Mouse (Mus musculus) cerebellum, adult 2 months (tissue): ENCODE data around the gene Gm9507.

Experiments used
- CTCF ChIP-seq: fragments of 200-500 bp; IDR thresholded peaks from 2 replicates; pipeline ENCODE4 v1.5.1; 2011; ENCODE audit warnings: low read depth, mild to moderate bottlenecking, control low read depth, low read length, moderate library complexity, borderline replicate concordance; ENCODE audit not compliant: insufficient read depth
- POLR2A ChIP-seq: fragments of 200-500 bp; IDR thresholded peaks from 2 replicates; pipeline ENCODE4 v1.6.1; 2011; ENCODE audit warnings: low read length, control low read depth, borderline replicate concordance; ENCODE audit not compliant: insufficient read depth

DNA sequence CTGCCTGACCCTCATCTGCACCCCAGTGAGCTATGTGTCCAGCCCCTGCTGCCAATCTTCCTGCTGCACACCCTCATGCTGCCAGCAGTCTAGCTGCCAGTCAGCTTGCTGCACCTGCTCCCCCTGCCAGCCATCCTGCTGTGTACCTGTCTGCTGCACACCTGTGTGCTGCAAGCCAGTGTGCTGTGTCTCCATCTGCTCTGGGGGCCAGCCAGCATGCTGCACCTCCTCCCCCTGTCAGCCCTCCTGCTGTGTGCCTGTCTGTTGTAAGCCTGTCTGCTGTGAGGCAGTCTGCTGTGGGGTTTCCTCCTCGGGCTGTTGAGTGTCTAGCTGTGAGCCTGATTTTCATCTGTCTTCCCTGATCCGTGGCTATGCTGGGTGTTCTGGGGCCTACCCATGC lies 35.3 kb upstream of the Gm9507 start:
- TF ChIP-seq CTCF (no peak), POLR2A (no peak)
